In the genomic region with DNA sequence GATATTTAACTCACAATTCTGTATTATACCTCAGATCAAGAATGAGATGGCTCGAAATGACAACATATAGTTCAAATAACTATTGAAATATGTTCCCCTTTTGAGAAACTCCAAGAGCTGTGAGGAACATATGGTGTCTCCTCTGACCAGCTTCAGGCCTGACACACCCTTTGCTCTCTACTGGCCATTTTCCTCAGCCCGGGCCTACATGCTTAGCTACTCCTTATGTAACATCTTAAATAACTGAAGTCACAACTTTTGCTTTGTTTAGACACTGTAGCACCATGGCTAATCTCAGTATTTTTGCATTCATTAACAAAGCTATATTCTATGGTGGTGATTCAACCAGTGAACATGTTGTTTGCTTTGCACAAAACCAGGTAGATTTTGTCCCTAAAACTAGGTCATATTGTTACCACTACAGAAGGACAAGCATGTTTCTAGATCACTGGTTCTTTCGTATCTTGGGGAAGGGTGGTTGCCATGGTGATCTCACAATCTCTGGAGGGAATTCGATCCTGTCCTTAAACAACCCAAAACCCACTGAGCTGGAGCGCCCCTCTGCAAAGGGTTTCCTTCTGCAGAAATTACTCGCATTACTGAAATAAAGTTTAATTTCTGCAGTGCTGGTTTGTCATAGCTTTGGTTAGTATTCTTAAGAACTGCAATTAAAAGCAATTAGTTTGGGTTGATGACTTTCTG, we compare ENCODE assay signal across 9 mouse cellular contexts.
DNase-seq lines count a peak whose midpoint lies in the region; ATAC-seq and TF ChIP-seq lines count a peak whose summit lies in the region.
"Had no signal": no experiment of that assay in that cellular context is flagged by ENCODE, and none has a peak within 500 bp of the region (broad histone marks: within the 10 kb centered on the region; RNA-seq: fewer than 3 reads in every experiment).

No protein-coding gene starts in this region.

- no peak overlapping the region for H3K4me3 ChIP-seq in hindbrain, postnatal 0 days (ENCODE audit: low read length)
- H3K4me3 ChIP-seq: myocyte had no signal

- no peaks in the 10 kb centered on the region for H3K36me3 ChIP-seq in hindbrain, postnatal 0 days (ENCODE audit: insufficient read depth, low read length)

- no peak overlapping the region for H3K9ac ChIP-seq in hindbrain, postnatal 0 days (replicated peaks; ENCODE audit: low read length)

- WGBS in hindbrain, postnatal 0 days, result 39% methylated on average over 6 of the region's 6 CpGs

- peak; percentile 7 for DNase-seq in adrenal gland, postnatal 10 days
- DNase-seq in adrenal gland, postnatal 36 days, result no peak
- DNase-seq in right cerebral cortex, adult 2 months (ENCODE audit: low spot score in 2 of 2), result peak; percentile 37 to 50
- no peak for DNase-seq in right cerebral cortex, postnatal 25 days
- DNase-seq in hindbrain, postnatal 0 days (ENCODE audit: low spot score), result peak; percentile 70
- DNase-seq in lung, adult 18-20 months, result no peak
- no peak for DNase-seq in heart, postnatal 36 days
- no peak for DNase-seq in urinary bladder, adult 2 months (ENCODE audit: low spot score)

- intact Hi-C loops in heart, postnatal 36 days (cut with DNase I), result loop anchor here (10.0 kb wide), 1 partner anchor 1215 kb away; a partner anchor contains a TSS

- no peaks in the 10 kb centered on the region for H3K9me3 ChIP-seq in hindbrain, postnatal 0 days (ENCODE audit: low read length)

- ATAC-seq in hindbrain, postnatal 0 days, result peak; percentile 55; the same call in 1 of the 2 replicates

- TF ChIP-seq CTCF in hindbrain, postnatal 0 days (IDR thresholded peaks at IDR 0.05; ENCODE audit: low read depth), result no peak

- peaks cover 8% of the 10 kb centered on the region; the same call in 1 of the 2 replicates for H3K4me1 ChIP-seq in hindbrain, postnatal 0 days (ENCODE audit: insufficient read depth, low read length)

- no peak overlapping the region for H3K4me2 ChIP-seq in hindbrain, postnatal 0 days (ENCODE audit: low read depth, low read length)

- no peak overlapping the region for H3K27ac ChIP-seq in hindbrain, postnatal 0 days

- no peaks in the 10 kb centered on the region for H3K27me3 ChIP-seq in hindbrain, postnatal 0 days (ENCODE audit: insufficient read depth, low read length)

Comparison
In these comparisons a context has a peak if more than half of its experiments do, and no peak if none do; other contexts are left out.
1. DNase-seq: peak in adrenal gland, postnatal 10 days (single experiment), right cerebral cortex, adult 2 months (2 of 2) and hindbrain, postnatal 0 days (single experiment); none in adrenal gland, postnatal 36 days (0 of 2), right cerebral cortex, postnatal 25 days (single experiment), lung, adult 18-20 months (0 of 2), heart, postnatal 36 days (0 of 2) and urinary bladder, adult 2 months (single experiment).